Mouse (Mus musculus): ENCODE measurements around the gene Itga3. TPM values are rescaled to one million over a fixed set of nuclear protein-coding genes. Genes with fewer than 3 reads are reported as not detected.

Gene Itga3
- polyA plus RNA-seq, 1 experiment from 2014 or later: 9.6 TPM

- Histone ChIP-seq H3K9ac (ENCODE audit: low read length) (no peak overlapping the region), H3K4me3 (ENCODE audit: low read length) (no peak overlapping the region), H3K4me1 (ENCODE audit: control insufficient read depth, insufficient read depth, low read length) (peaks cover 31% of the 10 kb centered on the region), H3K27me3 (ENCODE audit: control insufficient read depth, insufficient read depth, low read length) (no peaks in the 10 kb centered on the region), H3K4me2 (ENCODE audit: low read depth, low read length) (peak overlapping the region; percentile 87; the same call in 1 of the 2 replicates), H3K36me3 (ENCODE audit: control insufficient read depth, insufficient read depth) (peaks cover 14% of the 10 kb centered on the region), H3K9me3 (replicated peaks; ENCODE audit: control insufficient read depth, low read length) (no peaks in the 10 kb centered on the region), H3K27ac (ENCODE audit: low read length) (peak overlapping the region; percentile 69; the same call in 1 of the 2 replicates)
- no peak for ATAC-seq (replicated peaks; ENCODE audit: extremely low read depth, insufficient read depth, low FRiP score)
- WGBS: 57% methylated on average over 3 of the region's 3 CpGs
Observed at GRCm38 (mm10) chr11:95007418-95007817, 69.2 kb downstream of the Itga3 start.

DNA sequence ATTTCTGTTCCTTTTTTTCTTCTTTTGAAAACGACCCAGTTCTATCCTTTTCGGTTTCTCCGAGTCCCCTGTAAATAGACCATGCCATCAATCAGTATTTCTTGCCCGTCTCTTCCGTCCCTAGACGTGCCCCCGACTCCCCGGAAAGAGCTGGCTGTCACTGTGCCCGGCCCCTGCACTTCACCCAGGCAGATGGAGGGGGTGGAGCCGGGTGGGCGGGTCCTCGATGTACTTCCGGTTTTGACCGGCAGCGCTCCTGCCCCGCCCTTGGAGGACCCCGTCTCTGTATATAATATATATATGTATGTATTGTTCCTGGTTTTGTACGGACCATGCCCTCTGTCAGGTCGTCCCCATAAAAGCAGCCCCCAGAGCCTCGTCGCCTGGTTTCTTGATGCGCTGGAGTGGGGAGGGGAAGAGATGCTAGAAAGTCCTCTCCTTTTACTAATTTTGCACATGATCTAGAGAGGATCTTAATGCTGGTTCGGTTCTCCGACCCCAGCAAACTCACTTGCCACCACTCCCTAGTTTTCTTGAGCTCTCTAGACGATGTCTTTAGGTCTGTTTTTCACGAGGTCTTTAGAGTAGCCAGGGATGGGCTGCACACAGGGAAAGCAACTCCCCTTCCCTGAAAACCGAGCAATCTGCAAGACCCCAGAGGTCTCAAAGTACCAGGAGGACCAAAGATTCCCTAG, 69.9 kb downstream of the Itga3 start:
- H3K27ac ChIP-seq (ENCODE audit: low read length): peak overlapping the region; percentile 69
- H3K4me2 ChIP-seq (ENCODE audit: low read depth, low read length): peak overlapping the region; percentile 87
- H3K9ac ChIP-seq (ENCODE audit: low read length): peak overlapping the region; percentile 76
- no peaks in the 10 kb centered on the region for H3K9me3 ChIP-seq (replicated peaks; ENCODE audit: control insufficient read depth, low read length)
- 1% methylated on average over 27 of the region's 27 CpGs for WGBS
- peak overlapping the region; percentile 58 for H3K4me3 ChIP-seq (ENCODE audit: low read length)
- H3K36me3 ChIP-seq (ENCODE audit: control insufficient read depth, insufficient read depth): peaks cover 22% of the 10 kb centered on the region
- ATAC-seq (replicated peaks; ENCODE audit: extremely low read depth, insufficient read depth, low FRiP score): peak; percentile 37
- no peaks in the 10 kb centered on the region for H3K27me3 ChIP-seq (ENCODE audit: control insufficient read depth, insufficient read depth, low read length)
- peaks cover 28% of the 10 kb centered on the region for H3K4me1 ChIP-seq (ENCODE audit: control insufficient read depth, insufficient read depth, low read length)

GRCm38 (mm10) chr11:95006038-95006437, 70.6 kb downstream of the Itga3 start:
- peaks cover 26% of the 10 kb centered on the region for H3K36me3 ChIP-seq (ENCODE audit: control insufficient read depth, insufficient read depth)
- H3K4me1 ChIP-seq (ENCODE audit: control insufficient read depth, insufficient read depth, low read length): peaks cover 26% of the 10 kb centered on the region
- peak overlapping the region; percentile 87 for H3K4me2 ChIP-seq (ENCODE audit: low read depth, low read length)
- 31% methylated on average over 4 of the region's 4 CpGs for WGBS
- ATAC-seq (replicated peaks; ENCODE audit: extremely low read depth, insufficient read depth, low FRiP score): no peak
- no peaks in the 10 kb centered on the region for H3K9me3 ChIP-seq (replicated peaks; ENCODE audit: control insufficient read depth, low read length)
- peak overlapping the region; percentile 51 for H3K27ac ChIP-seq (ENCODE audit: low read length)
- peak overlapping the region; percentile 58 for H3K4me3 ChIP-seq (ENCODE audit: low read length)
- H3K9ac ChIP-seq (ENCODE audit: low read length): peak overlapping the region; percentile 61
- no peaks in the 10 kb centered on the region for H3K27me3 ChIP-seq (ENCODE audit: control insufficient read depth, insufficient read depth, low read length)

DNA sequence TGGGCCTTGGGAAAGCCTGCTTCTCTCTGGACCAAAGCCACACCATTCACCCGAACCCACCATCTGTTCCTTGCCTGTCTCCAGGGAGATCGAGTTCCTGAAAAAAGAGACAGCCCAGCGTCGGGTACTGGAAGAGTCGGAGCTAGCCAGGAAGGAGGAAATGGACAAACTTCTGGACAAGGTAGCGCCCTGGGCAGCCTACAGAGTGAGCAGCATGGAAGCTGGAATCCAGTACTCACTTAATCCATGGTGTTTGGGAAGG, 71.7 kb downstream of the Itga3 start:
- peaks cover 33% of the 10 kb centered on the region for H3K4me1 ChIP-seq (ENCODE audit: control insufficient read depth, insufficient read depth, low read length)
- no peaks in the 10 kb centered on the region for H3K9me3 ChIP-seq (replicated peaks; ENCODE audit: control insufficient read depth, low read length)
- peaks cover 27% of the 10 kb centered on the region for H3K36me3 ChIP-seq (ENCODE audit: control insufficient read depth, insufficient read depth)
- no peak overlapping the region for H3K4me3 ChIP-seq (ENCODE audit: low read length)
- WGBS: 70% methylated on average over 6 of the region's 6 CpGs
- H3K27ac ChIP-seq (ENCODE audit: low read length): no peak overlapping the region
- no peak overlapping the region for H3K4me2 ChIP-seq (ENCODE audit: low read depth, low read length)
- no peak for ATAC-seq (replicated peaks; ENCODE audit: extremely low read depth, insufficient read depth, low FRiP score)
- H3K9ac ChIP-seq (ENCODE audit: low read length): no peak overlapping the region
- no peaks in the 10 kb centered on the region for H3K27me3 ChIP-seq (ENCODE audit: control insufficient read depth, insufficient read depth, low read length)

GRCm38 (mm10) chr11:95004136-95004936, 72.3 kb downstream of the Itga3 start:
- Histone ChIP-seq H3K4me2 (ENCODE audit: low read depth, low read length) (no peak overlapping the region), H3K4me3 (ENCODE audit: low read length) (no peak overlapping the region), H3K27me3 (ENCODE audit: control insufficient read depth, insufficient read depth, low read length) (no peaks in the 10 kb centered on the region), H3K9me3 (replicated peaks; ENCODE audit: control insufficient read depth, low read length) (no peaks in the 10 kb centered on the region), H3K27ac (ENCODE audit: low read length) (0 out of 2 replicates have a peak overlapping the region, but pooled peaks have one; percentile 10), H3K9ac (ENCODE audit: low read length) (no peak overlapping the region), H3K36me3 (ENCODE audit: control insufficient read depth, insufficient read depth) (peaks cover 28% of the 10 kb centered on the region), H3K4me1 (ENCODE audit: control insufficient read depth, insufficient read depth, low read length) (peaks cover 32% of the 10 kb centered on the region)
- ATAC-seq (replicated peaks; ENCODE audit: extremely low read depth, insufficient read depth, low FRiP score): no peak
- 76% methylated on average over 12 of the region's 12 CpGs for WGBS

- no peak overlapping the region for H3K4me3 ChIP-seq (ENCODE audit: low read length)
- no peaks in the 10 kb centered on the region for H3K9me3 ChIP-seq (replicated peaks; ENCODE audit: control insufficient read depth, low read length)
- peaks cover 29% of the 10 kb centered on the region for H3K4me1 ChIP-seq (ENCODE audit: control insufficient read depth, insufficient read depth, low read length)
- H3K36me3 ChIP-seq (ENCODE audit: control insufficient read depth, insufficient read depth): peaks cover 33% of the 10 kb centered on the region
- H3K9ac ChIP-seq (ENCODE audit: low read length): 0 out of 2 replicates have a peak overlapping the region, but pooled peaks have one; percentile 5
- H3K4me2 ChIP-seq (ENCODE audit: low read depth, low read length): no peak overlapping the region
- ATAC-seq (replicated peaks; ENCODE audit: extremely low read depth, insufficient read depth, low FRiP score): no peak
- no peak overlapping the region for H3K27ac ChIP-seq (ENCODE audit: low read length)
- 91% methylated on average over 8 of the region's 8 CpGs for WGBS
- H3K27me3 ChIP-seq (ENCODE audit: control insufficient read depth, insufficient read depth, low read length): no peaks in the 10 kb centered on the region
Observed at GRCm38 (mm10) chr11:95002705-95003104, 73.9 kb downstream of the Itga3 start.

DNA sequence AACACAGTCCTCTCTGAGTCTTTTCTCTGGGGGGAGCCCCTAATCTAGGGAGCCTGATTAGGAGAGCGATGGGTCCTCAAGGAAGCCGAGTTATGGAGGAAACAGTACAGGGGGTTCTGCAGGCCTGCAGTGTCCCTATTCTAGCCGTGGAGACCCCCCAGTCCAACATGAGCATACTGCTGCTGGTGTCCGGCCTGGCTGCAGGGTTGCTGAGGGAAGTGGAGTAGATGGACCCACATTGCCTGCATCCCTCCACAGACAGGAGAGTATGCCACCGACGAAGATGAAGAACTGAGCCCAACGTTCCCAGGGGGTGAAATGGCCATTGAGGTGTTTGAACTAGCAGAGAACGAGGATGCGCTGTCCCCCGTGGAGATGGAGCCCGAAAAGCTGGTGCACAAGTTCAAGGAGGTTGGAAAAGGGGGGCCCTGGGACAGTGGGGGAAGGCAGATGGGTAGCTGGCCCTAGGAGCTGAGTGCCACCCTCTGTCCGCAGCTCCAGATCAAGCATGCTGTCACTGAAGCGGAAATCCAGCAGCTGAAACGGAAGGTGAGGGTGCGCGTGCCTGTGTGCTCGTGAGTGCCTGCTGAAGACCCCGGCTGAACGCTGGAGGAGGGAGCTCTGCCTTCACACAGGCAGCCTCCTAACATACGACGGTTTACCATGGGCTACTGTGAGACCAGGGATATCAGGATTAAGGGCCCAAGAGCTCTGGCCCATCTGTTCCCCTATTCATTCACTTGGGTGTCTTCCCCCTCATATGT, 74.8 kb downstream of the Itga3 start:
- Histone ChIP-seq H3K4me1 (ENCODE audit: control insufficient read depth, insufficient read depth, low read length) (peaks cover 28% of the 10 kb centered on the region), H3K27ac (ENCODE audit: low read length) (no peak overlapping the region), H3K4me2 (ENCODE audit: low read depth, low read length) (no peak overlapping the region), H3K9me3 (replicated peaks; ENCODE audit: control insufficient read depth, low read length) (no peaks in the 10 kb centered on the region), H3K27me3 (ENCODE audit: control insufficient read depth, insufficient read depth, low read length) (no peaks in the 10 kb centered on the region), H3K9ac (ENCODE audit: low read length) (no peak overlapping the region), H3K4me3 (ENCODE audit: low read length) (no peak overlapping the region), H3K36me3 (ENCODE audit: control insufficient read depth, insufficient read depth) (peaks cover 39% of the 10 kb centered on the region)
- ATAC-seq (replicated peaks; ENCODE audit: extremely low read depth, insufficient read depth, low FRiP score): no peak
- WGBS: 85% methylated on average over 21 of the region's 21 CpGs

GRCm38 (mm10) chr11:95001058-95001457, 75.5 kb downstream of the Itga3 start:
- Histone ChIP-seq H3K9me3 (replicated peaks; ENCODE audit: control insufficient read depth, low read length) (no peaks in the 10 kb centered on the region), H3K36me3 (ENCODE audit: control insufficient read depth, insufficient read depth) (peaks cover 42% of the 10 kb centered on the region), H3K27me3 (ENCODE audit: control insufficient read depth, insufficient read depth, low read length) (no peaks in the 10 kb centered on the region), H3K27ac (ENCODE audit: low read length) (peak overlapping the region; percentile 55), H3K4me1 (ENCODE audit: control insufficient read depth, insufficient read depth, low read length) (peaks cover 29% of the 10 kb centered on the region), H3K9ac (ENCODE audit: low read length) (0 out of 2 replicates have a peak overlapping the region, but pooled peaks have one; percentile 5), H3K4me3 (ENCODE audit: low read length) (no peak overlapping the region), H3K4me2 (ENCODE audit: low read depth, low read length) (peak overlapping the region; percentile 25)
- WGBS: 2% methylated on average over 8 of the region's 8 CpGs
- 0 out of 2 replicates have a peak, but pooled peaks have one; percentile 20 for ATAC-seq (replicated peaks; ENCODE audit: extremely low read depth, insufficient read depth, low FRiP score)
